ENCODE assay signal across 19 mouse cellular contexts in genomic region chr5:131981451-131981850, GRCm38 (mm10).
"Had no signal": no experiment of that assay in that cellular context is flagged by ENCODE, and none has a peak within 500 bp of the region (broad histone marks: within the 10 kb centered on the region; RNA-seq: fewer than 3 reads in every experiment).

No protein-coding gene starts in this region.

- H3K36me3 ChIP-seq: limb, embryonic 10.5 days; limb, embryonic 13.5 days; liver, embryonic 12.5 days; liver, embryonic 15.5 days; lung, embryonic 15.5 days; midbrain, embryonic 12.5 days; midbrain, embryonic 15.5 days; neural tube, embryonic 12.5 days; neural tube, embryonic 15.5 days; stomach, embryonic 15.5 days had no signal

- H3K9ac ChIP-seq: limb, embryonic 13.5 days; liver, embryonic 12.5 days; liver, embryonic 15.5 days; lung, embryonic 15.5 days; midbrain, embryonic 12.5 days; midbrain, embryonic 15.5 days; neural tube, embryonic 12.5 days; neural tube, embryonic 15.5 days; stomach, embryonic 15.5 days had no signal

- H3K4me2 ChIP-seq: limb, embryonic 13.5 days; liver, embryonic 12.5 days; liver, embryonic 15.5 days; lung, embryonic 15.5 days; midbrain, embryonic 12.5 days; midbrain, embryonic 15.5 days; neural tube, embryonic 12.5 days; neural tube, embryonic 15.5 days; stomach, embryonic 15.5 days had no signal

- H3K27ac ChIP-seq: kidney, postnatal 0 days; limb, embryonic 10.5 days; limb, embryonic 13.5 days; liver, embryonic 12.5 days; liver, embryonic 15.5 days; lung, embryonic 15.5 days; macrophage; midbrain, embryonic 12.5 days; midbrain, embryonic 15.5 days; neural tube, embryonic 12.5 days; neural tube, embryonic 15.5 days; stomach, embryonic 15.5 days had no signal

- ATAC-seq: intestine, postnatal 0 days; liver, embryonic 12.5 days; midbrain, embryonic 15.5 days had no signal

- H3K27me3 ChIP-seq: limb, embryonic 13.5 days; liver, embryonic 12.5 days; liver, embryonic 15.5 days; lung, embryonic 15.5 days; midbrain, embryonic 12.5 days; midbrain, embryonic 15.5 days; neural tube, embryonic 12.5 days; neural tube, embryonic 15.5 days; stomach, embryonic 15.5 days had no signal

- H3K4me3 ChIP-seq: limb, embryonic 10.5 days; limb, embryonic 13.5 days; liver, embryonic 12.5 days; liver, embryonic 15.5 days; lung, embryonic 15.5 days; midbrain, embryonic 12.5 days; midbrain, embryonic 15.5 days; neural tube, embryonic 12.5 days; neural tube, embryonic 15.5 days; stomach, embryonic 15.5 days had no signal

- H3K4me1 ChIP-seq: liver, embryonic 12.5 days; liver, embryonic 15.5 days; lung, embryonic 15.5 days; midbrain, embryonic 12.5 days; midbrain, embryonic 15.5 days; neural tube, embryonic 12.5 days; stomach, embryonic 15.5 days had no signal

- H3K9me3 ChIP-seq: limb, embryonic 10.5 days; limb, embryonic 13.5 days; liver, embryonic 12.5 days; liver, embryonic 15.5 days; lung, embryonic 15.5 days; midbrain, embryonic 12.5 days; midbrain, embryonic 15.5 days; neural tube, embryonic 12.5 days; neural tube, embryonic 15.5 days; stomach, embryonic 15.5 days had no signal

- DNase-seq: kidney, adult 2 months; kidney, postnatal 25 days; liver; lung, adult 18-20 months; spleen, adult 18-20 months; thymus, postnatal 25 days had no signal
